Mouse (Mus musculus): ENCODE data around the gene A430033K04Rik.

DNA sequence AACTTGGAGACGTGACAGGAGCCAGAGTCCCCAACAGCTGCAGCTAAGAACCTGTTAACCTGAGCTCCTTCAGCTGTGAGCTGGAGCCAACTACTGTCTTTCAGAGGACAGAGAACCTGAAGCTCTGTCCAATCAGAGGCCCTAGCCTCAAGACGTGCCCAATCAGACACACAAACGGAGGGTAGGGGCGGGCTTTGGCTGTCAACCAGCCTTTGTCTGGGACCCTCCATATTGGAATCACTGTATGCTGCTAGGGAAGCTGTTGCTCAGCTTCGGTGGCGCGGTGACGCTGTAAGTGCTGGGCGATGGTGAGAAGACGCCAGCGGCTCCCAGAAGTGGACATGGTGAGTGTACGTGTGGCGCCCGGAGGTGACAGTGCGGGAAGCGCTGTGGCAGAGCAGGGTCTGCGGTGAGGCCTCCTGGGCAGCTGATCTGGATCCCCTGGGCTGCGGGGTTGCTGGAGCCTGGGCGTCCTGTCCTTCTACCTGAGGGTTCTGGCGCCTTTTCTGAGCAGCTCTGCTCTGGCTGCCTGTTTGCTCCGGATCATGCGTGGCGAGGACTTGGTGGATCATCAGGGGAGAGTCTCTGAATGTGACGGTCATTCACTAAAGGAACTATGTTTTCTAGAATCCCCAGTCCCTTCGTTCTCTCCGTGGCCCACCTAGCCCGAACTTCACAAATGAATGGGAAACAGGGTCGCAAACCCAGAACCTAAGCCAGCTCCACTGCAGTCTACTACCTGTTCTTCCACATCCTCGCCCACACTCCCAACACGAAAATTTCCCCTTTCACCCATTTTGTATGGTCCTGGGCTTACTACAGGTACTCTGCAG, at the start of gene A430033K04Rik:
- TF ChIP-seq POLR2A (IDR thresholded peaks at IDR 0.05; ENCODE audit: insufficient read depth, low read length) (no peak), CTCF (IDR thresholded peaks at IDR 0.05; ENCODE audit: low read depth, low read length) (no peak), EP300 (IDR thresholded peaks at IDR 0.05; ENCODE audit: insufficient read depth, low read depth, low read length) (no peak)

Data from ES-Bruce4 (cell line).